Mouse (Mus musculus): ENCODE results near the gene Pde1a. TPM values are rescaled to one million over a fixed set of nuclear protein-coding genes. Genes with fewer than 3 reads are reported as not detected.

Gene Pde1a
- polyA plus RNA-seq, 1 experiment from 2014 or later = 14.6 TPM

Other genes with a start within 250 kb of the Pde1a start
- gene Prdx6b, start 163.0 kb upstream of the Pde1a start, polyA plus RNA-seq (2015; fragmentation: Nextera tagmentation; extraction: Ambion mirVana) = not detected in 2 replicates
- 53.8 TPM in 2 replicates for gene Dnajc10, start 186.0 kb upstream of the Pde1a start, polyA plus RNA-seq (2015; fragmentation: Nextera tagmentation; extraction: Ambion mirVana)